Mouse (Mus musculus) hindbrain, embryonic 13.5 days (tissue): ENCODE measurements at regions not wholly inside any gene's neighbourhood (a gene's known extent, or its start where the extent isn't known, plus 50 kb on each side); places are given as distances from the start of the nearest gene placed in this dataset.

ENCODE experiments used
- ATAC-seq: fragments of 200-750 bp; cut with Nextera tagmentation; 2 replicates; pipeline ENCODE4 v1.8.0; 2017; ENCODE audit warnings: moderate TSS enrichment; ENCODE audit not compliant: low FRiP score
- H3K27ac ChIP-seq: fragments of 300-500 bp; sonication (generic); 2 replicates; pipeline ENCODE4 v1.5.1; 2015; ENCODE audit warnings: inconsistent platforms, mild to moderate bottlenecking, moderate library complexity
- H3K27me3 ChIP-seq: fragments of 300-500 bp; sonication (generic); 2 replicates; pipeline ENCODE4 v1.6.1; 2015; ENCODE audit warnings: mild to moderate bottlenecking, inconsistent platforms
- H3K36me3 ChIP-seq: fragments of 300-500 bp; sonication (generic); 2 replicates; pipeline ENCODE4 v1.6.1; 2015; ENCODE audit warnings: mild to moderate bottlenecking, inconsistent platforms
- H3K4me1 ChIP-seq: fragments of 300-500 bp; sonication (generic); replicated peaks from 2 replicates; pipeline ENCODE4 v1.6.1; 2015; ENCODE audit warnings: inconsistent platforms
- H3K4me2 ChIP-seq: fragments of 300-500 bp; sonication (generic); 2 replicates; pipeline ENCODE4 v1.6.1; 2015; ENCODE audit warnings: inconsistent platforms, mild to moderate bottlenecking, moderate library complexity
- H3K4me3 ChIP-seq: fragments of 300-500 bp; sonication (generic); 2 replicates; pipeline ENCODE4 v1.5.1; 2015; ENCODE audit warnings: mild to moderate bottlenecking, inconsistent platforms
- H3K9ac ChIP-seq: fragments of 300-500 bp; sonication (generic); 2 replicates; pipeline ENCODE4 v1.6.1; 2015; ENCODE audit warnings: mild to moderate bottlenecking, inconsistent platforms
- H3K9me3 ChIP-seq: fragments of 300-500 bp; sonication (generic); 2 replicates; pipeline ENCODE4 v1.6.1; 2016; ENCODE audit warnings: inconsistent platforms
- WGBS: fragments of 180-500 bp; shearing (Covaris S2); methylation state at CpG from one replicate; pipeline ENCODE4 v1.1.7; 2015; 5-methylcytosine and 5-hydroxymethylcytosine counted together

DNA sequence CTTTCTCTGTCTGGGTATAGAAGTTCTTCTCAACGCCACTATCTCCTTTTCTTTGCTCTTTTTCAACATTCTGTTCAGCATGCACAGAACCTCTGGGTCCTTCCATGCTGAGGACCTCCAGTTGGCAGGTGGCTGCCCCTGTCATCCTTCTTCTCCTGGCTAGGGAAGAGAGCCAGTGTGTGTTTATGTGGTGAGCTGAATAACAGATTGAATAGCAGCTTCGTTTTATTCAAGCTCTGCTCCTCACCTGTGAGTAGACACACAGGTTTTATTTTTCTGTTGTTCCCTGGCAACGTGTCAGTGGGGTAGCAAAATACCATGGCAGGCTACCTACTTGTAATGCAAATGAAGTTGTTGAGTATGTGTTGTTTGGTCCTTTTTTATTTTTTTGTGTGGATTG is 154.9 kb upstream of the Zic1 start:
- Histone ChIP-seq H3K27me3 (no peaks in the 10 kb centered on the region), H3K36me3 (no peaks in the 10 kb centered on the region), H3K27ac (no peak overlapping the region), H3K9me3 (no peaks in the 10 kb centered on the region), H3K9ac (no peak overlapping the region), H3K4me1 (0 out of 2 replicates have a peak, but pooled peaks cover 3% of the 10 kb centered on the region), H3K4me3 (no peak overlapping the region), H3K4me2 (no peak overlapping the region)
- no peak for ATAC-seq
- 25% methylated on average over 3 of the region's 3 CpGs for WGBS

DNA sequence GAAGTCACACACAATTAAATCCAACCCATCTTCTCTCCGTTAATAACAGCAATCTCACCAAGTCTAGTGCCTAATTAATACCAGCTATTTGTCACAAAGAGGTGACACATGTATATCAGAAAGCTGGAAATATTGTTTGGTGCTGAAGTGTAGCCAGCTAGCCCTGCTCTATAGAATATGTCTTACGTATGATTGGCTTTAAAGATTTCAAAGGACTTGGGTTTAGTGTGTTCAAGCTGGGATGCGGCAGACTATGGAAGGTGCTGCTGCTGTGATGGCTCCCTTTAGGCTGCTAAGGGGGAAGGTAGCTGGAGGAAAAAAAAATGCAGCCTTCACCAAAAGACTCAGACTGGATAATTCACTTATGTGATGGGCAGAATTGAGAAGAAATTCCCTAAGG is 144.1 kb upstream of the Zic1 start:
- H3K36me3 ChIP-seq: no peaks in the 10 kb centered on the region
- H3K9me3 ChIP-seq: no peaks in the 10 kb centered on the region
- peaks cover 4% of the 10 kb centered on the region; the same call in 1 of the 2 replicates for H3K4me1 ChIP-seq
- 0 out of 2 replicates have a peak, but pooled peaks have one; percentile 28 for ATAC-seq
- H3K4me2 ChIP-seq: no peak overlapping the region
- peak overlapping the region; percentile 44; the same call in 1 of the 2 replicates for H3K27ac ChIP-seq
- H3K9ac ChIP-seq: no peak overlapping the region
- H3K27me3 ChIP-seq: no peaks in the 10 kb centered on the region
- 57% methylated on average over 3 of the region's 3 CpGs for WGBS
- no peak overlapping the region for H3K4me3 ChIP-seq

DNA sequence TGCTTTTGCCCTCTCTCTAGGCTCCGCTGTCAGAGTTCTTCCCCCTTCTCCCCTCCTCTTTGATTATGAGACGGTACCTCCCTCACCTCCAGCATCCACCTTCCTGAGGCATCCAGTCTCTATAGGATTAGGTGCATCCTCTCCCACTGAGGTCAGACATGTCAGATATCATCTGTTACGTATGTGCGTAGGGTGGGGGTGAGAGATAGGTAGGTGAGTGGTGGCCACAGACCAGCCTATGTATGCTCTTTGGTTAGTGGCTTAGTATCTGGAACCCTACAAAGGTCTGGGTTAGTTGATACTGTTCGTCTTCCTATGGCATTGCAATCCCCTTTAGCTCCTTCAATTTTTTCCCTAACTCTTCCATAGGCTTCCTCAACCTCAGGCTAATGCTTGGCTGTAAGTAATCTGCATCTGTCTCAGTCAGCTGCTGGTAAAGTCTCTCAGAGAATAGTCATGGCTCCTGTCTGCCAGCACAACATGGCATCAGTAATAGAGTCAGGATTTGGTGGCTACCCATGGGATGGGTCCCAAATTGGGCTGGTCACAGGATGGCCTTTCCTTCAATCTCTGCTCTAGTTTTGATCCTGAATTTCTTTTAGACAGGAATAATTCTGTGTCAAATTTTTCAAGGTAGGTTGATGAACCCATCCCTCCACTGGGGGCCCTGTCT is 138.2 kb upstream of the Zic1 start:
- H3K4me3 ChIP-seq: no peak overlapping the region

GRCm38 (mm10) chr9:91476596-91476995 is 111.0 kb upstream of the Zic1 start:
- no peaks in the 10 kb centered on the region for H3K36me3 ChIP-seq
- H3K9ac ChIP-seq: no peak overlapping the region
- H3K9me3 ChIP-seq: no peaks in the 10 kb centered on the region
- H3K4me1 ChIP-seq: peaks cover 7% of the 10 kb centered on the region
- H3K4me2 ChIP-seq: no peak overlapping the region
- WGBS: 12% methylated on average over 3 of the region's 3 CpGs
- H3K27me3 ChIP-seq: no peaks in the 10 kb centered on the region
- no peak overlapping the region for H3K4me3 ChIP-seq
- no peak overlapping the region for H3K27ac ChIP-seq
- ATAC-seq: 0 out of 2 replicates have a peak, but pooled peaks have one; percentile 17

More for the DNA sequence above, 138.2 kb upstream of the Zic1 start:
- Histone ChIP-seq H3K9me3 (no peaks in the 10 kb centered on the region), H3K4me2 (no peak overlapping the region), H3K9ac (no peak overlapping the region), H3K4me1 (no peaks in the 10 kb centered on the region), H3K27me3 (no peaks in the 10 kb centered on the region), H3K27ac (no peak overlapping the region), H3K36me3 (no peaks in the 10 kb centered on the region)
- WGBS: 72% methylated on average over 5 of the region's 5 CpGs
- peak; percentile 52 for ATAC-seq

GRCm38 (mm10) chr9:91462713-91463425 is 97.3 kb upstream of the Zic1 start:
- Histone ChIP-seq H3K4me3 (no peak overlapping the region), H3K4me2 (no peak overlapping the region), H3K9me3 (no peaks in the 10 kb centered on the region), H3K27ac (0 out of 2 replicates have a peak overlapping the region, but pooled peaks have one; percentile 40), H3K9ac (no peak overlapping the region), H3K36me3 (no peaks in the 10 kb centered on the region), H3K4me1 (no peaks in the 10 kb centered on the region), H3K27me3 (no peaks in the 10 kb centered on the region)
- ATAC-seq: peak; percentile 85; the same call in 1 of the 2 replicates
- WGBS: 69% methylated on average over 5 of the region's 5 CpGs

GRCm38 (mm10) chr9:91459921-91460320 is 94.3 kb upstream of the Zic1 start:
- H3K4me2 ChIP-seq: no peak overlapping the region
- H3K4me3 ChIP-seq: no peak overlapping the region
- no peaks in the 10 kb centered on the region for H3K27me3 ChIP-seq
- H3K27ac ChIP-seq: no peak overlapping the region
- H3K9ac ChIP-seq: no peak overlapping the region
- 33% methylated on average over 2 of the region's 2 CpGs for WGBS
- ATAC-seq: no peak
- no peaks in the 10 kb centered on the region for H3K36me3 ChIP-seq
- no peaks in the 10 kb centered on the region for H3K9me3 ChIP-seq
- H3K4me1 ChIP-seq: no peaks in the 10 kb centered on the region

DNA sequence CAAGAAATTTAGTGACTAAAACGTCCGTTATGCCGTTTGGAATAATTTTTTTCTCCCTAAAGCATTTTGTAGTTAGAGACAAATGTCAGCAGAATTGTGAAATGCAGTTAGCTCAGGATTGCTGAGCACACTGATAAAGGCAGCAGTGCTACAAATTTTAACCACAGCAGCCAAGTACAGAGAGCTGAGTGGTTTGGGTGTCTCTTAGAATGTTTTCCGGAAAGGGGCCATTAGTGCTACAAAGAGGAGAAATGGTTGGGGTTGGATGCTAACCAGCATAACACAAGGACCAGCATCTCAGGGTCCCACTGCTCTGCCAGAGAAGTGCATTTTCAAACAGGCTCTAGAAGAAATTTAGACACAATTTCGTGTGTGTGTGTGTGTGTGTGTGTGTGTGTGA is 91.2 kb upstream of the Zic1 start:
- no peak overlapping the region for H3K4me3 ChIP-seq
- H3K4me2 ChIP-seq: no peak overlapping the region
- H3K9ac ChIP-seq: no peak overlapping the region
- no peaks in the 10 kb centered on the region for H3K9me3 ChIP-seq
- no peak overlapping the region for H3K27ac ChIP-seq
- WGBS: 71% methylated on average over 5 of the region's 5 CpGs
- H3K27me3 ChIP-seq: no peaks in the 10 kb centered on the region
- no peaks in the 10 kb centered on the region for H3K36me3 ChIP-seq
- H3K4me1 ChIP-seq: no peaks in the 10 kb centered on the region
- ATAC-seq: no peak

DNA sequence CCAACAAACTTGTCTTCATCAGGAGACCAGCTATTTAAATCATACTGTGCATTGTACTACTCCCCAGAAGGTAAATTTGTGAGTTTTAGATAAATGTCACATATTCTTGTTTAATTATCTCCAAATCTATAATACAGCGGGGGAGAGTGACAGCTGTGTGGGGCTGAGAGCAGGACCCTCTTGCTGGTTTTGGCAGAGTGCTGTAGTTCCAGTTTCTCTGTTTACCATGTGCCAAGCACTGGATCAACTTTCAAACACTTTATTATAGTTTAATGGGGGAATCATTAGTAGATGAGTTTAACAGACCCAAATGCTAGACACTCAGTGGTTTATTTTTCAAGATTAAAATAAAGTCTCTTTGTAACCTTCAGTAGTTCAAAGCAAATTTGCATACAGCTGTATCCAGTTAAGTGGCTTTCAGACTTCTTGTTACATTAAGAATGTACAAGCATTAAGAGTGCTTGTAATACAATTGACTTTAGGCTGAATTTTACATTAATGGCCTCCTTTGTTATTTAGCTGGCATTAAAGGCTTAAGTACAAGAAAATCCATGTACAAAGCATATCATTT is 90.7 kb upstream of the Zic1 start:
- Histone ChIP-seq H3K4me1 (no peaks in the 10 kb centered on the region), H3K4me2 (no peak overlapping the region), H3K36me3 (no peaks in the 10 kb centered on the region), H3K27ac (no peak overlapping the region), H3K4me3 (no peak overlapping the region), H3K9ac (no peak overlapping the region), H3K9me3 (no peaks in the 10 kb centered on the region), H3K27me3 (no peaks in the 10 kb centered on the region)
- no peak for ATAC-seq
- WGBS: 52% methylated on average over 1 of the region's 1 CpGs

- Histone ChIP-seq H3K27ac (no peak overlapping the region), H3K36me3 (no peaks in the 10 kb centered on the region), H3K9ac (no peak overlapping the region), H3K9me3 (no peaks in the 10 kb centered on the region), H3K27me3 (no peaks in the 10 kb centered on the region), H3K4me2 (no peak overlapping the region), H3K4me3 (no peak overlapping the region), H3K4me1 (no peaks in the 10 kb centered on the region)
- WGBS: 62% methylated on average over 4 of the region's 4 CpGs
- ATAC-seq: no peak
Observed at GRCm38 (mm10) chr9:91439106-91439505, 73.5 kb upstream of the Zic1 start.
